Mouse (Mus musculus): ENCODE data around the gene Gm20696.

- TF ChIP-seq CTCF (IDR thresholded peaks at IDR 0.05; ENCODE audit: extremely low read depth, insufficient read depth, insufficient read length, insufficient replicate concordance) (no peak), POLR2A (IDR thresholded peaks at IDR 0.05; ENCODE audit: low read depth, low read length) (no peak)
Measured at GRCm38 (mm10) chr6:99666318-99667171, at the start of gene Gm20696, which contains the start of gene Eif4e3.
